Mouse (Mus musculus) forebrain, embryonic 11.5 days (tissue): ENCODE results near the gene Clic5. TPM values are rescaled to one million over a fixed set of nuclear protein-coding genes. Genes with fewer than 3 reads are reported as not detected.

Experiments
- polyA plus RNA-seq: library from polyadenylated mRNA; unstranded; fragments of >200 nt; fragmentation: Nextera tagmentation; extraction: Ambion mirVana; gene quantifications from 2 replicates; pipeline ENCODE4 v1.2.1, GENCODE M21; 2014

The Clic5 gene
- polyA plus RNA-seq, 1 experiment from 2014 or later = 0.16 TPM

Other genes with a start within 250 kb of the Clic5 start
- 8.1 and 10.9 TPM in 2 replicates for gene Enpp5, start 109.8 kb upstream of the Clic5 start, polyA plus RNA-seq
- 4.5 and 5.0 TPM in 2 replicates for gene Enpp4, start 82.8 kb upstream of the Clic5 start, polyA plus RNA-seq